Mouse (Mus musculus) liver, embryonic 15.5 days (tissue): ENCODE results near the gene Slc25a23. TPM values are rescaled to one million over a fixed set of nuclear protein-coding genes. Genes with fewer than 3 reads are reported as not detected.
"Not testable (repeated sequence)": the region's sequence is repeated elsewhere in the genome, so short reads cannot be mapped to it uniquely, and the experiment has no call there.

Experiments
- ATAC-seq: fragments of 200-750 bp; cut with Nextera tagmentation; 2 replicates; pipeline ENCODE4 v1.8.0; 2017; ENCODE audit warnings: moderate number of reproducible peaks, mild to moderate bottlenecking, moderate library complexity; ENCODE audit not compliant: insufficient read depth
- H3K27ac ChIP-seq: fragments of 300-500 bp; sonication (generic); replicated peaks from 2 replicates; pipeline ENCODE4 v1.5.1; 2015; ENCODE audit warnings: mild to moderate bottlenecking, inconsistent platforms
- H3K27me3 ChIP-seq: fragments of 300-500 bp; sonication (generic); 2 replicates; pipeline ENCODE4 v1.6.1; 2015; ENCODE audit warnings: mild to moderate bottlenecking, inconsistent platforms
- H3K36me3 ChIP-seq: fragments of 300-500 bp; sonication (generic); replicated peaks from 2 replicates; pipeline ENCODE4 v1.6.1; 2015; ENCODE audit warnings: moderate library complexity, mild to moderate bottlenecking, inconsistent platforms
- H3K4me1 ChIP-seq: fragments of 300-500 bp; sonication (generic); replicated peaks from 2 replicates; pipeline ENCODE4 v1.6.1; 2015; ENCODE audit warnings: inconsistent platforms
- H3K4me2 ChIP-seq: fragments of 300-500 bp; sonication (generic); 2 replicates; pipeline ENCODE4 v1.6.1; 2015; ENCODE audit warnings: moderate library complexity, mild to moderate bottlenecking, inconsistent platforms
- H3K4me3 ChIP-seq: fragments of 300-500 bp; sonication (generic); replicated peaks from 2 replicates; pipeline ENCODE4 v1.5.1; 2015; ENCODE audit warnings: mild to moderate bottlenecking, inconsistent platforms
- H3K9ac ChIP-seq: fragments of 300-500 bp; sonication (generic); 2 replicates; pipeline ENCODE4 v1.6.1; 2015; ENCODE audit warnings: moderate library complexity, mild to moderate bottlenecking, inconsistent platforms
- H3K9me3 ChIP-seq: fragments of 300-500 bp; sonication (generic); replicated peaks from 2 replicates; pipeline ENCODE4 v1.6.1; 2016; ENCODE audit warnings: inconsistent platforms
- WGBS: fragments of 180-500 bp; shearing (Covaris S2); methylation state at CpG from one replicate; pipeline ENCODE4 v1.1.7; 2015; ENCODE audit warnings: mixed read lengths; ENCODE audit not compliant: insufficient replicate concordance; 5-methylcytosine and 5-hydroxymethylcytosine counted together
- polyA plus RNA-seq: library from polyadenylated mRNA; unstranded; fragments of >200 nt; fragmentation: Nextera tagmentation; extraction: Ambion mirVana; gene quantifications from 2 replicates; pipeline ENCODE4 v1.2.1, GENCODE M21; 2015

The Slc25a23 gene
- polyA plus RNA-seq, 1 experiment from 2014 or later = 4.9 TPM

DNA sequence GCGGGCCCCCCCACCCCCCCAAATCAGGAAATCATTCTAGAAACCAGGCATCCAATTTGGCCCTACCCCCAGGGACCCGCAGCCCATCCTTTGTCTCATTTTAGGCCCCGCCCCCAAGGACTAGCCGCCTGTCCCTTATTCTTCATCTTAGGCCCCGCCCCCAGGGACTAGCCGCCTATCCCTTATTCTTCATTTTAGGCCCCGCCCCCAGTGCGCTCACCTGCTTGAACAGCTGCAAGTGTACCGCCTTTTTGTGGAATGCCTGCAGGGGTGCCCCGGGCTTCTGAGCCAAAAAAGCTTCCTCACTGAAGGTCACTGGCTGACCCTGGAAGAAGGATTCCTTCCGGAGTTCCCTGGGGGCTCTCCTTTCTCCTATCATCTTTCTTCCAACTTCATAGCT, 11.0 kb upstream of the Slc25a23 start:
- H3K36me3 ChIP-seq = no peaks in the 10 kb centered on the region
- peaks cover 11% of the 10 kb centered on the region for H3K4me1 ChIP-seq
- no peak overlapping the region for H3K9ac ChIP-seq
- H3K27ac ChIP-seq = no peak overlapping the region
- H3K9me3 ChIP-seq = no peaks in the 10 kb centered on the region
- ATAC-seq = no peak
- WGBS = 18% methylated on average over 11 of the region's 11 CpGs
- H3K27me3 ChIP-seq = peaks cover 9% of the 10 kb centered on the region; the same call in 1 of the 2 replicates
- no peak overlapping the region for H3K4me2 ChIP-seq
- H3K4me3 ChIP-seq = no peak overlapping the region

- Histone ChIP-seq H3K27me3 (peaks cover 12% of the 10 kb centered on the region), H3K9me3 (no peaks in the 10 kb centered on the region), H3K4me3 (no peak overlapping the region), H3K9ac (no peak overlapping the region), H3K36me3 (no peaks in the 10 kb centered on the region), H3K4me1 (peaks cover 11% of the 10 kb centered on the region), H3K4me2 (no peak overlapping the region), H3K27ac (no peak overlapping the region)
- no peak for ATAC-seq
- 27% methylated on average over 9 of the region's 9 CpGs for WGBS
Observed at GRCm38 (mm10) chr17:57070272-57070671, 10.6 kb upstream of the Slc25a23 start.

GRCm38 (mm10) chr17:57066908-57067307, 7.2 kb upstream of the Slc25a23 start:
- Histone ChIP-seq H3K27me3 (peaks cover 40% of the 10 kb centered on the region), H3K27ac (no peak overlapping the region), H3K36me3 (no peaks in the 10 kb centered on the region), H3K4me3 (no peak overlapping the region), H3K9me3 (no peaks in the 10 kb centered on the region), H3K4me1 (peaks cover 19% of the 10 kb centered on the region), H3K9ac (no peak overlapping the region), H3K4me2 (no peak overlapping the region)
- 31% methylated on average over 5 of the region's 5 CpGs for WGBS
- ATAC-seq = no peak

DNA sequence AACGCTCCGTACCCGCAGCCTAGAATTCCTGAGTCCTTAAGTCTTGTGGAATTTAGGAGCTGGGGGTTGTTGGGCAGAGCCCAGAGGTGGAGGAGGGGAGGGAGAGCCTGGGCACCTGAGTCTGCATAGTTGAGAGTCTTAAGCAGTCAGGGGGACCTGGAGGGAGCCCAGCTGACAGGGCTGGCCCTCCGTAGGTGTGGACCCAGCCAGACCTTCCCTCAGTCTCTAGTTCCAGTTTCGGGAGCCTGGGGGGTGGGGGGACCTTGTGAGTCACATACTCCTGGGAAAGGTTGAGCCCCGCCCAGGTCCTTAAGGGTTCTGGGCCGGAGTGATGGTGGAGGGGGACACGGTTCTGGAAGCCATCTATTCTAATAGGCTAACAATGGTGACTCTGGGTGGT, 3.4 kb upstream of the Slc25a23 start:
- Histone ChIP-seq H3K4me1 (peaks cover 51% of the 10 kb centered on the region), H3K9me3 (no peaks in the 10 kb centered on the region), H3K36me3 (no peaks in the 10 kb centered on the region), H3K4me2 (peak overlapping the region; percentile 42), H3K4me3 (peak overlapping the region; percentile 50), H3K27me3 (peaks cover 74% of the 10 kb centered on the region), H3K9ac (0 out of 2 replicates have a peak overlapping the region, but pooled peaks have one; percentile 6), H3K27ac (no peak overlapping the region)
- WGBS = 32% methylated on average over 8 of the region's 8 CpGs
- ATAC-seq = no peak

- Histone ChIP-seq H3K9me3 (no peaks in the 10 kb centered on the region), H3K4me2 (peak overlapping the region; percentile 60), H3K9ac (0 out of 2 replicates have a peak overlapping the region, but pooled peaks have one; percentile 6), H3K36me3 (no peaks in the 10 kb centered on the region), H3K4me1 (peaks cover 53% of the 10 kb centered on the region), H3K4me3 (peak overlapping the region; percentile 50), H3K27ac (no peak overlapping the region; the same call in 1 of the 2 replicates), H3K27me3 (peaks cover 79% of the 10 kb centered on the region)
- 4% methylated on average over 22 of the region's 22 CpGs for WGBS
- no peak for ATAC-seq
Observed at GRCm38 (mm10) chr17:57062548-57062947, 2.9 kb upstream of the Slc25a23 start.

DNA sequence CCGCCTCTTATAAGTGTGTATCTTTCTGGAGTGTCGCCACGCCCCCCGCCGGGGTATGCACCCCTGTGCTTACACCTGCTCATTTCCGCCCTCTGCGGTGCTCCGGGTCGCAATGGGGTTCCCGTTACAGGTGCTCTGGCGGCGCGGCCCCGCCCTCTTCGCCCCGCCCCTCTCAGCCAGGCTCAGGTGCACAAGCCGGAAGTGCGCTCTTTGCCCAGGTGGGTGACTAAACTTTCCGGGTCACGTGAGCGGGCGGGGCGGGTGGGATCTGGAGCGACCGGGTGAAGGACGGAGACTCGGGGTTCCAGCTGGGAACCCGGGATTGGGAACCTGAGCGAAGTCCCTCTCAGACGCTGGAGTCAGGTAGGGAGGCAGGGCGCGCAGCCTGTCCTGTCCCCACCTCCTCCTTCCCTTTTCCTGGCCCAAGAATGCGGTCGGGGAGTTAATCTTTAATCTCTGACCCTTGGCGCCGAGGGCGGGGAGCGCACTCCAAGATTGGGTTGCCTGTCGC, 2.4 kb upstream of the Slc25a23 start:
- Histone ChIP-seq H3K27me3 (peaks cover 79% of the 10 kb centered on the region), H3K9me3 (no peaks in the 10 kb centered on the region), H3K4me2 (peak overlapping the region; percentile 60), H3K4me1 (peaks cover 51% of the 10 kb centered on the region), H3K4me3 (peak overlapping the region; percentile 50), H3K36me3 (no peaks in the 10 kb centered on the region), H3K27ac (no peak overlapping the region; the same call in 1 of the 2 replicates), H3K9ac (0 out of 2 replicates have a peak overlapping the region, but pooled peaks have one; percentile 6)
- WGBS = 2% methylated on average over 39 of the region's 39 CpGs
- peak; percentile 17; the same call in 1 of the 2 replicates for ATAC-seq

GRCm38 (mm10) chr17:57061069-57061468, 1.4 kb upstream of the Slc25a23 start:
- Histone ChIP-seq H3K27ac (no peak overlapping the region), H3K4me2 (peak overlapping the region; percentile 91), H3K4me3 (peak overlapping the region; percentile 64), H3K36me3 (no peaks in the 10 kb centered on the region), H3K9ac (no peak overlapping the region), H3K4me1 (peaks cover 42% of the 10 kb centered on the region), H3K27me3 (peaks cover 79% of the 10 kb centered on the region), H3K9me3 (no peaks in the 10 kb centered on the region)
- 29% methylated on average over 10 of the region's 10 CpGs for WGBS
- ATAC-seq = no peak

DNA sequence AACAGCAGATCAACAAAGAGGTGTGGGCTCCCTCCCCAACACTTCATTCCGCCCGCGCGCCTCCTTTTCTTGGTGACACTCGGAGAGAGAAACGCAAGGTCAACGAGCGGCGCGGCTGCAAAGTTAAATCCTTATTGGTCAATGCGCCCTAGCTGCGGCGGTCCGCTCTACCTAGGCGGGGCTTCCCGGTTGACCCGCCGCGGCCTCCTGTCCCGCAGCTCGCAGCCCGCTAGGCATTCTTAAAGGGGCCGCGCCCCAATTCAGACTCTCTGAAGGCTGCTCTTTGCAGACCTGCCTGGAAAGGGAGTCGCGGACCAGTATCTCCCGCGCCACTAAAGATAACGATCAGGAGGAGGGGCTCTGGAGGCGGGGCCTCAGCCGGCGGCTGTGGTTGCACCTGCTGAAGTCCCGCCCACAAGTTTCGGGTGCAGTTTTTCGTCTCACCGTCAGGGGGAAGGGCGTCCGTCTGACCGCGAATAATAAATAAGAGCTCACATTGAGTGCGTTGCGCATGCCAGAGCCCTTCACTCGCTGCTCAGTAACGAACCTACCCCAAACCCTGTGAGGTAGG, 653 bp upstream of the Slc25a23 start:
- under 1% methylated on average over 44 of the region's 44 CpGs for WGBS
- H3K9ac ChIP-seq = peak overlapping the region; percentile 66
- peaks cover 76% of the 10 kb centered on the region for H3K27me3 ChIP-seq
- H3K4me3 ChIP-seq = peak overlapping the region; percentile 64
- ATAC-seq = peak; percentile 80
- H3K9me3 ChIP-seq = no peaks in the 10 kb centered on the region
- H3K4me1 ChIP-seq = peaks cover 42% of the 10 kb centered on the region
- peak overlapping the region; percentile 75 for H3K27ac ChIP-seq
- peak overlapping the region; percentile 91 for H3K4me2 ChIP-seq
- H3K36me3 ChIP-seq = no peaks in the 10 kb centered on the region

DNA sequence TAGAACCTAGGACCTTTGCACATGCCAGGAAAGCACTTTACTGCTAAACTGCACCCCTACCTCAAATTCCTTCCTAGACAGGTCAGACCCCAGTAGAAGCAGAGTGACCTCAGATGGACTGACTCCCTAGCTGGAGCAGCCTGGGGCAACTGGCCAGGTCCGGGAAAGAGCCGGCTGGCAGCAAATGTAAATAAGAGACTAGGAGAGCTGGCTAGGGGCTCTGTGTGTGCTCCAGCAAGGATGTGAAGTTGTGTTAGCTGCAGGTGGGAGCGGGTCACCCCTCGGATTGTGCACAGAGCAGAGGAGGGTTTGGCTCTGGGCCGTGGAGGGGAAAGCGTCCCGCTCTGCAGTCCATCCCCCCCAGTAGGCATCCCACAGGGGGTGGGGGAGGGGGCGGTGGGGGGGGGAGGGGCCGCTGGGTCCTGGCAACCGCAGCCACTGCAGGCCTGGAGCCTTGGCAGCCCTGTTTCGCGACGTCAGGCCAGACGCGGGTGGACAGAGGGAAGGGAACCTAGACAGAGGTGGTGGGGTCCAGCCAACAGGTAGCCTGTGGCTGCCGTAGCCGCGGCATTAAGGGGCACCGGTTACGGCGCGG, 675 bp downstream of the Slc25a23 start, which contains the start of gene Crb3:
Crb3 (plus strand) TSS at position 215 of the 595 bp plus-strand sequence.
- peak within 1 kb of the TSS; percentile 75 for H3K27ac ChIP-seq
- ATAC-seq = no peak
- 5% methylated on average over 19 of the region's 22 CpGs for WGBS
- peak within 1 kb of the TSS; percentile 91 for H3K4me2 ChIP-seq
- H3K9me3 ChIP-seq = no peaks in the 10 kb centered on the region
- peak within 1 kb of the TSS; percentile 66 for H3K9ac ChIP-seq
- H3K27me3 ChIP-seq = peaks cover 63% of the 10 kb centered on the region
- peak within 1 kb of the TSS; percentile 64 for H3K4me3 ChIP-seq
- no peaks in the 10 kb centered on the region for H3K36me3 ChIP-seq
- peaks cover 42% of the 10 kb centered on the region for H3K4me1 ChIP-seq

DNA sequence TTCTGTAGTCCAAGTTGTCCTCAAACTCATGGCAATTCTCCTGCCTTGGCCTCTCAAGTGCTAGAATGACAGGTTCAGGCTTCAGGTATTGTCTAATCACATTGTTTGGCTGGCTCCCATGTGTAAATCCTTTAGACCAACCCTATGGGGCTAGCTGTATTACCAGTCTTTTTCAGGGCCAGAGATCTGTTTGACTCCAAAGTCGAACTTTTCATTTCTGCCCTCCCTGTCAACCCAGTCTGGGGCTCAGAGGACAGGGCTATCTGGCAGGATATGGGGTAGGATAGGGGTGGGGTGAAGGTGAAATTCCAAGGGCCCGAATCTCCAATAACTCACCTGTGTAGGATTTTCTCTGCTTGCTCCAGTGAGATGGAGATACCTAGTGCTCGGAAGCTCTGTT, 3.4 kb downstream of the Slc25a23 start:
- 0 out of 2 replicates have a peak overlapping the region, but pooled peaks have one; percentile 24 for H3K27ac ChIP-seq
- no peak overlapping the region for H3K4me2 ChIP-seq

DNA sequence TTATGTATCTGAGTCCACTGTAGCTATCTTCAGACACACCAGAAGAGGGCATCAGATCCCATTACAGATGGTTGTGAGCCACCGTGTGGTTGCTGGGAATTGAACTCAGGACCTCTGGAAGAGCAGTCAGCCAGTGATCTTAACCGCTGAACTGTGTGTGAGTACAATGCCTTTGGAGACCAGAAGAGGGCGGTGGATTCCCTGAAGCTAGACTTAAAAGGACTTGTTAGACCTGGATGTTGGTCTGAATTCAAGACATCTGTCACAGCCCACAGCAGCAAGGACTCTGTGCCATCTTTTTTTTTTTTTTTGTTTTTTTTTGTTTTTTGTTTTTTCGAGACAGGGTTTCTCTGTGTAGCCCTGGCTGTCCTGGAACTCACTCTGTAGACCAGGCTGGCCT, 8.0 kb downstream of the Slc25a23 start:
- not testable (repeated sequence) for H3K4me2 ChIP-seq, ATAC-seq, H3K27ac ChIP-seq, H3K27me3 ChIP-seq, H3K9me3 ChIP-seq, H3K4me1 ChIP-seq, H3K9ac ChIP-seq, H3K4me3 ChIP-seq
- peaks cover 17% of the 10 kb centered on the region; the same call in 1 of the 2 replicates for H3K36me3 ChIP-seq
- 61% methylated on average over 4 of the region's 4 CpGs for WGBS

More for the DNA sequence above, 3.4 kb downstream of the Slc25a23 start:
- no peak overlapping the region for H3K4me3 ChIP-seq
- peaks cover 28% of the 10 kb centered on the region for H3K4me1 ChIP-seq
- no peak overlapping the region for H3K9ac ChIP-seq
- H3K9me3 ChIP-seq = no peaks in the 10 kb centered on the region
- WGBS = 56% methylated on average over 3 of the region's 3 CpGs
- peak; percentile 7; the same call in 1 of the 2 replicates for ATAC-seq
- peaks cover 13% of the 10 kb centered on the region; the same call in 1 of the 2 replicates for H3K36me3 ChIP-seq
- peaks cover 37% of the 10 kb centered on the region for H3K27me3 ChIP-seq
